Mouse (Mus musculus) midbrain, embryonic 10.5 days (tissue): Measurements from ENCODE around the gene Rbfox2. TPM values are rescaled to one million over a fixed set of nuclear protein-coding genes. Genes with fewer than 3 reads are reported as not detected.

ENCODE experiments used
- DNase-seq: peaks from one replicate; pipeline ENCODE4 v3.0.0-alpha.2; 2017; ENCODE audit warnings: low spot score
- H3K27ac ChIP-seq: fragments of 300-500 bp; sonication (generic); replicated peaks from 2 replicates; pipeline ENCODE4 v1.5.1; 2016; ENCODE audit warnings: mild to moderate bottlenecking
- H3K27me3 ChIP-seq: fragments of 300-500 bp; sonication (generic); 2 replicates; pipeline ENCODE4 v1.6.1; 2016; ENCODE audit warnings: low read depth, mild to moderate bottlenecking; ENCODE audit not compliant: poor library complexity, severe bottlenecking
- H3K36me3 ChIP-seq: fragments of 300-500 bp; sonication (generic); 2 replicates; pipeline ENCODE4 v1.6.1; 2016; ENCODE audit warnings: mild to moderate bottlenecking, moderate library complexity
- H3K4me1 ChIP-seq: fragments of 300-500 bp; sonication (generic); 2 replicates; pipeline ENCODE4 v1.6.1; 2016
- H3K4me3 ChIP-seq: fragments of 300-500 bp; sonication (generic); 2 replicates; pipeline ENCODE4 v1.5.1; 2016; ENCODE audit warnings: mild to moderate bottlenecking, moderate library complexity
- H3K9me3 ChIP-seq: fragments of 300-500 bp; sonication (generic); replicated peaks from 2 replicates; pipeline ENCODE4 v1.6.1; 2016; ENCODE audit warnings: mild to moderate bottlenecking
- WGBS: fragments of 180-500 bp; shearing (Covaris S2); methylation state at CpG from one replicate; pipeline ENCODE4 v1.1.7; 2016; 5-methylcytosine and 5-hydroxymethylcytosine counted together
- polyA plus RNA-seq: library from polyadenylated mRNA; unstranded; fragments of >200 nt; fragmentation: Nextera tagmentation; extraction: Ambion mirVana; gene quantifications from 2 replicates; pipeline ENCODE4 v1.2.1, GENCODE M21; 2016

The Rbfox2 gene
- polyA plus RNA-seq, 1 experiment from 2014 or later = 35.7 TPM

GRCm38 (mm10) chr15:77323226-77323625 lies 16.4 kb upstream of the Rbfox2 start:
- Histone ChIP-seq H3K27ac (no peak overlapping the region), H3K27me3 (peaks cover 13% of the 10 kb centered on the region; the same call in 1 of the 2 replicates), H3K4me3 (no peak overlapping the region), H3K36me3 (no peaks in the 10 kb centered on the region), H3K9me3 (no peaks in the 10 kb centered on the region), H3K4me1 (no peaks in the 10 kb centered on the region)
- 88% methylated on average over 10 of the region's 10 CpGs for WGBS
- DNase-seq = no peak

DNA sequence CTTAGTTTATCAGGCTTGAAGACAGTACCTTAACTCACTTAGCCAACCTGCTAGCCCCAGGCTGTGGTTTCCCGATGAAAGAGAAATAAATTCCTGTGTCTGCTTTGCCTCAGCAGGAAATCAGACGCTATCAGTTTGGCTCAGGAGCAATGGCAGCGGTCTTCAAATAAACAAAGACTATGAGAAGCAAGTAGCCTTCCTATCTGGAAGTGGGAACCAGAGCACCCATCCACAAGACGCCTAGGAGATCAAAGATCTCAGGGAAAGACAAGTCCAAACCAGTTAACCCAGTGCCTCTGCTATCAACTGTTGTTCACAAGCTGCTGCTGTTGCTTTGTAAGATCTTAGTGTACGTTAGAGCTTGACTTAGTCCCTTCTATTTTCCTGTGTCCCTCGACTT lies 6.9 kb upstream of the Rbfox2 start:
- Histone ChIP-seq H3K27ac (no peak overlapping the region), H3K4me3 (no peak overlapping the region), H3K4me1 (peaks cover 26% of the 10 kb centered on the region), H3K9me3 (no peaks in the 10 kb centered on the region), H3K36me3 (no peaks in the 10 kb centered on the region), H3K27me3 (peaks cover 56% of the 10 kb centered on the region)
- 29% methylated on average over 6 of the region's 6 CpGs for WGBS
- DNase-seq = no peak

- no peak for DNase-seq
- H3K36me3 ChIP-seq = no peaks in the 10 kb centered on the region
- peaks cover 26% of the 10 kb centered on the region for H3K4me1 ChIP-seq
- WGBS = 96% methylated on average over 7 of the region's 7 CpGs
- H3K4me3 ChIP-seq = no peak overlapping the region
- no peaks in the 10 kb centered on the region for H3K9me3 ChIP-seq
- H3K27me3 ChIP-seq = peaks cover 56% of the 10 kb centered on the region
- H3K27ac ChIP-seq = no peak overlapping the region
Measured at GRCm38 (mm10) chr15:77312796-77313195, 6.0 kb upstream of the Rbfox2 start.

DNA sequence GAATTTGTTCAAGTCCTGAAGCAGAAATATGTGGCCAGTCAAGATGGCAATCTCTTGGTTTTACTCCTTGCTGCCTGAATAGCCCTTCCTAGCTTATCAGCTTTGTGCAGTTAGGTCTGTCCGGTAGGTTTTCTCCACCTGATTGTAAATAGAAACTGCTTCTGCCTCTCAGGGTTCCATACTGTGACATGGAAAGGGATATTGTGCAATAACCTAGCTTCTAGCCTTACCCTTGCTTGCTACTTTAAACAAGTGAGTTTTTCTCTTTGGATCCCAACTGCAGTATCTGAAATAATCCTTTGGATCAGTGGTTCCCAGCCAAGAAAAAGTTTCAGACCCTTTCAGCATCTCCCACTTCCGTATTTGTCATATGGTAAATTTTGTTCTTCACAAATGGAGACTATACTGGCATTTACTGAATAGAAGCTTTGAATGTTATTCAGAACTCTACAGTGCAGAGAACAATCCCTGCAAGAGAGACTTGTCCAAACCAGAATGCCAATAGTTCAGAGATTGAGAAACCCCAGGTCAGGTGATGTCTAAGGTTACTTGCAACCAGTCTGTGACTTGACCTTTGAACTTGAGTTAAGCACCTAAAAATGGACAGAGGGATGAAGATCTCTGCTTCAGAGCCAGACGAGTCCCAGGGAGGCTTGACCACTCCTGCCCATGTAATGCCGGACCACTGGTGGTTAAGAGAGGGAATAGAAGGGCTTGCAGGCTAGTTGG lies 1.1 kb upstream of the Rbfox2 start:
- peaks cover 35% of the 10 kb centered on the region for H3K4me1 ChIP-seq
- peaks cover 23% of the 10 kb centered on the region for H3K27me3 ChIP-seq
- H3K4me3 ChIP-seq = peak overlapping the region; percentile 94; the same call in 1 of the 2 replicates
- H3K9me3 ChIP-seq = no peaks in the 10 kb centered on the region
- H3K27ac ChIP-seq = no peak overlapping the region
- no peak for DNase-seq
- 83% methylated on average over 4 of the region's 4 CpGs for WGBS
- H3K36me3 ChIP-seq = no peaks in the 10 kb centered on the region

- Histone ChIP-seq H3K4me1 (peaks cover 50% of the 10 kb centered on the region), H3K27me3 (peaks cover 16% of the 10 kb centered on the region), H3K27ac (peak overlapping the region; percentile 98), H3K4me3 (peak overlapping the region; percentile 94), H3K36me3 (peaks cover 12% of the 10 kb centered on the region), H3K9me3 (no peaks in the 10 kb centered on the region)
- under 1% methylated on average over 54 of the region's 54 CpGs for WGBS
- peak; percentile 64 for DNase-seq
Measured at GRCm38 (mm10) chr15:77305852-77306546, 805 bp downstream of the Rbfox2 start.

- H3K27me3 ChIP-seq = peaks cover 16% of the 10 kb centered on the region
- peak overlapping the region; percentile 98 for H3K27ac ChIP-seq
- H3K4me1 ChIP-seq = peaks cover 53% of the 10 kb centered on the region
- peak; percentile 17 for DNase-seq
- peaks cover 20% of the 10 kb centered on the region for H3K36me3 ChIP-seq
- 7% methylated on average over 3 of the region's 3 CpGs for WGBS
- H3K9me3 ChIP-seq = no peaks in the 10 kb centered on the region
- H3K4me3 ChIP-seq = peak overlapping the region; percentile 94
Measured at GRCm38 (mm10) chr15:77304960-77305359, 1.8 kb downstream of the Rbfox2 start.

DNA sequence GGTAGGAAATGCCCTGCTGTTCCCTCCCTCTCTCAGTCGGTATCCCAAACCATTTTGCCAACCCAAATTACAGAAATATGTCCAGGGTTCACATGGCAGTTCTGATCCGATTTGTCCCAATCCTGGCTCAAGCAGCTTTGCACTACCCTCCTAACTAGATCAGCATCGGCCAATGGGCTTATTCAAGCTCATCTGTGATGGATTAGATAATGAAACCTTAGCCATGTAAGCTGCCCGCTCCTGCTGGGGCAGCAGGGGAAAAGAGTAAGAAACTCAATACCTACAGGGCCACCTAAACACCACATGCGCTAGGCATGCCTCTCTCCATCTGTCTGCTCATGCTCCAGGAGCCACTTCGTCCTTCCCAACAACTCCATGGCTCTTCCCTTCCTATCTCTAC lies 5.7 kb downstream of the Rbfox2 start:
- Histone ChIP-seq H3K4me3 (no peak overlapping the region), H3K27ac (no peak overlapping the region), H3K4me1 (peaks cover 55% of the 10 kb centered on the region), H3K27me3 (no peaks in the 10 kb centered on the region), H3K36me3 (peaks cover 26% of the 10 kb centered on the region), H3K9me3 (no peaks in the 10 kb centered on the region)
- 70% methylated on average over 6 of the region's 6 CpGs for WGBS
- DNase-seq = peak; percentile 24

DNA sequence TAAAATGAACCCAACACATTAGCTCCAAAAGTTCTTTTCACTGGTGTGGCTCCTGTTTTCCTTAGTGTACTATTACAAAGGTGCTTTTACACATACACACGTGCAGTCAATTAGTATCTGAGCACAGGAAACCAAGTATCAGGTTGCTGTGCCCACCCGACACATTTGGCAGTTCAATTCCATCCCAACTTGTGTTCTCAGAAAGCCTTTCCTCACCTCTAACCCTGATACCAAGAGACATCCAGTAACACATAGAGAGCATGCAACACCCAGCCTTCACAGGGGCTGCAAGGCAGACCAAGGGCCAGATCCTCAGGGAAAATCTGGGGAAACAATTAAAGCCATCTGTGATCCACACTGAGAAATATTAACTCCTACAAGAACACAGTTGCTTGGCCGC lies 8.2 kb downstream of the Rbfox2 start:
- DNase-seq = peak; percentile 26

GRCm38 (mm10) chr15:77296635-77297034 lies 10.2 kb downstream of the Rbfox2 start:
- peaks cover 20% of the 10 kb centered on the region for H3K36me3 ChIP-seq
- no peaks in the 10 kb centered on the region for H3K9me3 ChIP-seq
- DNase-seq = no peak
- H3K4me1 ChIP-seq = peaks cover 23% of the 10 kb centered on the region
- H3K4me3 ChIP-seq = no peak overlapping the region
- H3K27me3 ChIP-seq = no peaks in the 10 kb centered on the region
- H3K27ac ChIP-seq = no peak overlapping the region
- 74% methylated on average over 2 of the region's 2 CpGs for WGBS

More for the DNA sequence above, 8.2 kb downstream of the Rbfox2 start:
- H3K27ac ChIP-seq = no peak overlapping the region
- no peaks in the 10 kb centered on the region for H3K9me3 ChIP-seq
- no peaks in the 10 kb centered on the region for H3K27me3 ChIP-seq
- H3K4me3 ChIP-seq = no peak overlapping the region
- peaks cover 33% of the 10 kb centered on the region for H3K4me1 ChIP-seq
- WGBS = 67% methylated on average over 3 of the region's 3 CpGs
- H3K36me3 ChIP-seq = peaks cover 26% of the 10 kb centered on the region

DNA sequence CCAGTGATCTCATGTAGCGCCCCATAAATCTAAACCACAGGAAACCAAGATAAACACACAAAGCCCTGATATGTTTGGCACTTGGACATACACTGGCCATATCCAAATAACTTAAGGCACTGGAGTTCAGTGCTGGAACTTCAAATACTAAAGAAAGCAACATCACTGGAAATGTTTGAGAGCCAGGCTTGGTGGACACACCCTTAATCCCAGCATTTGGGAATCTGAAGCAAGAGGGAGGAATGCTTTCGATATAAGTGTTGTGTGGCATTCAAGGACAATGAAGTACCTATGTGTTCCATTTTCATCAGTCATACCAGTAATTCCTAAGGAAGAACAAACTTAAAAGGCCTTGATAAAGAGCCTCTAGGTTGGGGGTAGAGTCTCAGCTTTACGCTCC lies 13.3 kb downstream of the Rbfox2 start:
- Histone ChIP-seq H3K9me3 (no peaks in the 10 kb centered on the region), H3K27me3 (no peaks in the 10 kb centered on the region), H3K4me3 (no peak overlapping the region), H3K36me3 (peaks cover 6% of the 10 kb centered on the region; the same call in 1 of the 2 replicates), H3K27ac (no peak overlapping the region), H3K4me1 (peaks cover 11% of the 10 kb centered on the region)
- 94% methylated on average over 3 of the region's 3 CpGs for WGBS
- DNase-seq = no peak

DNA sequence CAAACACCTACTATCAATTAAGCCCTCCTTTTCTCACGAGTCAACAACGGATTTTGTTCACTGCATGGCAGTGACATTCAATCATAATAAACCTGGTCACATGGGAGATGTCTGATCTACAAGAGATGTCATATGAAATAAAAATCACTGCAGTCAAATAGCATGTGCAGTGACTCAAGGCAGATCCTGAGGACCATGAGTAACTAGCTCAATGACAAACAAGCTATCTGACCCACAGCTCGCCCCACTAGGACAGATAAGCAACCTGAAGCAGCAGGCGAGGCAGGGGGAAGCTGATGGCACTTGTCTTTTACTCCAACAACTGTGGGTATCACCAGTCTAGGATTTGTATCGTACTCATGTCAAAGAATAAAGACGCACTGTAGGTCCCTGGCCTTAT lies 14.4 kb downstream of the Rbfox2 start:
- H3K27ac ChIP-seq = no peak overlapping the region
- peaks cover 11% of the 10 kb centered on the region for H3K4me1 ChIP-seq
- H3K27me3 ChIP-seq = no peaks in the 10 kb centered on the region
- 83% methylated on average over 6 of the region's 6 CpGs for WGBS
- DNase-seq = no peak
- H3K9me3 ChIP-seq = no peaks in the 10 kb centered on the region
- peaks cover 6% of the 10 kb centered on the region; the same call in 1 of the 2 replicates for H3K36me3 ChIP-seq
- no peak overlapping the region for H3K4me3 ChIP-seq

- no peaks in the 10 kb centered on the region for H3K27me3 ChIP-seq
- H3K4me3 ChIP-seq = no peak overlapping the region
- no peaks in the 10 kb centered on the region for H3K9me3 ChIP-seq
- H3K27ac ChIP-seq = no peak overlapping the region
- 71% methylated on average over 7 of the region's 7 CpGs for WGBS
- DNase-seq = no peak
- H3K4me1 ChIP-seq = peaks cover 7% of the 10 kb centered on the region
- peaks cover 10% of the 10 kb centered on the region; the same call in 1 of the 2 replicates for H3K36me3 ChIP-seq
Measured at GRCm38 (mm10) chr15:77291471-77291870, 15.3 kb downstream of the Rbfox2 start.

DNA sequence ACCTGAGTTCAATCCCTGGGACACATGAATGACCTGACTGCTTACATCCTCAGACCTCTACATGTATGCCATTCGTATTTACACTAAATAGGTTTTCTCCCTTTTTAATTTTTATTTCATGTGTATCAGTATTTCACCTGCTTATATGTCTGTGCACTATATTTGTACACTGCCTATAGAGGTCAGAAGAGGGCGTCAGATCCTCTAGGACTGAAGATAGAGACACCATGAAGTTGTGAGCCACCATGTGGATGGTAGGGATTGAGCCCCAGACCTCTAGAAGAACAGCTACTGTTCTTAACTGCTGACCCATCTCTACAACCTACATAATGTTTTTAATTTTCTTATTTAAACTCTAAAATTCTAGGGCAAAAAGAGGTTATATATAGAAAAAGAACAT lies 16.5 kb downstream of the Rbfox2 start:
- DNase-seq = no peak
- H3K27ac ChIP-seq = no peak overlapping the region
- WGBS = 84% methylated on average over 2 of the region's 2 CpGs
- peaks cover 10% of the 10 kb centered on the region; the same call in 1 of the 2 replicates for H3K36me3 ChIP-seq
- H3K4me3 ChIP-seq = no peak overlapping the region
- no peaks in the 10 kb centered on the region for H3K27me3 ChIP-seq
- H3K4me1 ChIP-seq = peaks cover 6% of the 10 kb centered on the region
- H3K9me3 ChIP-seq = no peaks in the 10 kb centered on the region
